Mouse (Mus musculus) liver, adult 2 months (tissue): ENCODE measurements at regions not wholly inside any gene's neighbourhood (a gene's known extent, or its start where the extent isn't known, plus 50 kb on each side); places are given as distances from the start of the nearest gene placed in this dataset.
"Not testable (repeated sequence)": the region's sequence is repeated elsewhere in the genome, so short reads cannot be mapped to it uniquely, and the experiment has no call there.

ENCODE experiments used
- DNase-seq: peaks from one replicate; pipeline ENCODE4 v3.0.0-alpha.2; 2011; ENCODE audit warnings: low read depth, low spot score; ENCODE audit errors: extremely low read depth
- H3K27ac ChIP-seq: fragments of 200-500 bp; replicated peaks from 2 replicates; pipeline ENCODE4 v1.5.1; 2012; ENCODE audit warnings: low read depth, mild to moderate bottlenecking, control low read depth, inconsistent platforms, low read length; ENCODE audit not compliant: insufficient read depth
- H3K27me3 ChIP-seq: fragments of 200-500 bp; 2 replicates; pipeline ENCODE4 v1.6.1; 2012; ENCODE audit warnings: mild to moderate bottlenecking, moderate library complexity, low read length, inconsistent platforms; ENCODE audit not compliant: control insufficient read depth, insufficient read depth
- H3K36me3 ChIP-seq: fragments of 200-500 bp; 2 replicates; pipeline ENCODE4 v1.6.1; 2012; ENCODE audit warnings: low read length, inconsistent platforms; ENCODE audit not compliant: control insufficient read depth, insufficient read depth
- H3K4me1 ChIP-seq: fragments of 200-500 bp; 2 replicates; pipeline ENCODE4 v1.6.1; 2011; ENCODE audit warnings: low read length; ENCODE audit not compliant: control insufficient read depth, insufficient read depth
- H3K4me3 ChIP-seq: fragments of 200-500 bp; 2 replicates; pipeline ENCODE4 v1.5.1; 2011; ENCODE audit warnings: low read depth, mild to moderate bottlenecking, control low read depth, low read length, moderate library complexity; ENCODE audit not compliant: insufficient read depth
- H3K79me2 ChIP-seq: fragments of 200-500 bp; 2 replicates; pipeline ENCODE4 v1.6.1; 2012; ENCODE audit warnings: inconsistent platforms, mild to moderate bottlenecking, low read length, moderate library complexity; ENCODE audit not compliant: control insufficient read depth, insufficient read depth
- H3K9ac ChIP-seq: fragments of 200-500 bp; 2 replicates; pipeline ENCODE4 v1.6.1; 2012; ENCODE audit warnings: low read depth, mild to moderate bottlenecking, control low read depth, inconsistent platforms, low read length
- CTCF ChIP-seq: fragments of 200-500 bp; IDR thresholded peaks from 2 replicates; pipeline ENCODE4 v1.5.1; 2011; ENCODE audit warnings: low read depth, low read length, control low read depth
- POLR2A ChIP-seq: fragments of 200-500 bp; IDR thresholded peaks from 2 replicates; pipeline ENCODE4 v1.6.1; 2011; ENCODE audit warnings: low read length, control low read depth; ENCODE audit not compliant: insufficient read depth; ENCODE audit errors: extremely low read depth
- WGBS: fragments of 180-500 bp; shearing (Covaris S2); methylation state at CpG from one replicate; pipeline ENCODE4 v1.1.7; 2018; 5-methylcytosine and 5-hydroxymethylcytosine counted together

GRCm38 (mm10) chr3:16533643-16534042 is 527.4 kb upstream of the Gm5150 start:
- Histone ChIP-seq H3K9ac (no peak overlapping the region), H3K79me2 (no peaks in the 10 kb centered on the region), H3K4me3 (no peak overlapping the region), H3K4me1 (no peaks in the 10 kb centered on the region), H3K27me3 (no peaks in the 10 kb centered on the region), H3K27ac (no peak overlapping the region), H3K36me3 (no peaks in the 10 kb centered on the region)
- no peak for DNase-seq
- TF ChIP-seq POLR2A: no peak
- TF ChIP-seq CTCF: no peak

GRCm38 (mm10) chr3:16527511-16527910 is 521.3 kb upstream of the Gm5150 start:
- 73% methylated on average over 6 of the region's 6 CpGs for WGBS
- H3K36me3 ChIP-seq, H3K27ac ChIP-seq, H3K79me2 ChIP-seq, H3K27me3 ChIP-seq, H3K4me3 ChIP-seq, H3K9ac ChIP-seq, DNase-seq, H3K4me1 ChIP-seq: not testable (repeated sequence)

- not testable (repeated sequence) for DNase-seq, H3K36me3 ChIP-seq, H3K79me2 ChIP-seq, H3K9ac ChIP-seq, H3K4me1 ChIP-seq, H3K4me3 ChIP-seq, H3K27ac ChIP-seq, H3K27me3 ChIP-seq
- 80% methylated on average over 3 of the region's 3 CpGs for WGBS
Measured at GRCm38 (mm10) chr3:16488431-16488830, 482.2 kb upstream of the Gm5150 start.

- TF ChIP-seq CTCF: no peak
- TF ChIP-seq POLR2A: no peak
- Histone ChIP-seq H3K36me3 (no peaks in the 10 kb centered on the region), H3K27ac (no peak overlapping the region), H3K4me3 (no peak overlapping the region), H3K79me2 (no peaks in the 10 kb centered on the region), H3K4me1 (no peaks in the 10 kb centered on the region), H3K27me3 (no peaks in the 10 kb centered on the region), H3K9ac (no peak overlapping the region)
- DNase-seq: no peak
- WGBS: 82% methylated on average over 1 of the region's 1 CpGs
Measured at GRCm38 (mm10) chr3:16482750-16483149, 476.5 kb upstream of the Gm5150 start.

GRCm38 (mm10) chr3:16471360-16471759 is 465.1 kb upstream of the Gm5150 start:
- WGBS: 51% methylated on average over 1 of the region's 1 CpGs
- H3K9ac ChIP-seq: no peak overlapping the region
- TF ChIP-seq POLR2A: no peak
- no peak for TF ChIP-seq CTCF
- no peaks in the 10 kb centered on the region for H3K27me3 ChIP-seq
- no peak for DNase-seq
- no peak overlapping the region for H3K4me3 ChIP-seq
- H3K79me2 ChIP-seq: no peaks in the 10 kb centered on the region
- H3K4me1 ChIP-seq: no peaks in the 10 kb centered on the region
- no peaks in the 10 kb centered on the region for H3K36me3 ChIP-seq
- no peak overlapping the region for H3K27ac ChIP-seq

GRCm38 (mm10) chr3:16466388-16466787 is 460.2 kb upstream of the Gm5150 start:
- no peak overlapping the region for H3K27ac ChIP-seq
- H3K79me2 ChIP-seq: no peaks in the 10 kb centered on the region
- no peak overlapping the region for H3K9ac ChIP-seq
- no peak for TF ChIP-seq POLR2A
- peak; percentile 60 for TF ChIP-seq CTCF
- H3K4me3 ChIP-seq: no peak overlapping the region
- DNase-seq: peak; percentile 23
- no peaks in the 10 kb centered on the region for H3K27me3 ChIP-seq
- H3K36me3 ChIP-seq: no peaks in the 10 kb centered on the region
- no peaks in the 10 kb centered on the region for H3K4me1 ChIP-seq
- 15% methylated on average over 9 of the region's 9 CpGs for WGBS
